Mouse (Mus musculus) urinary bladder, postnatal 36 days (tissue): ENCODE results near the gene Gm11060.

Experiments used
- DNase-seq, 2 experiments: peaks; one replicate each; pipeline ENCODE4 v3.0.0; 2022; ENCODE audit warnings: low spot score in 2 of 2, mixed read lengths in 1 of 2

Gm11060 gene

GRCm38 (mm10) chr2:105117669-105118068 lies 25.9 kb downstream of the Gm11060 start:
- DNase-seq = no peak

- no peak for DNase-seq
Observed at GRCm38 (mm10) chr2:105122216-105122615, 30.4 kb downstream of the Gm11060 start.

GRCm38 (mm10) chr2:105122886-105123285 lies 31.1 kb downstream of the Gm11060 start:
- DNase-seq = no peak

- DNase-seq = no peak
Observed at GRCm38 (mm10) chr2:105123431-105123830, 31.6 kb downstream of the Gm11060 start.

- DNase-seq = no peak
Observed at GRCm38 (mm10) chr2:105123881-105124280, 32.1 kb downstream of the Gm11060 start.

GRCm38 (mm10) chr2:105124391-105124790 lies 32.6 kb downstream of the Gm11060 start:
- DNase-seq = no peak

- no peak for DNase-seq
Observed at GRCm38 (mm10) chr2:105125205-105125604, 33.4 kb downstream of the Gm11060 start.

GRCm38 (mm10) chr2:105125641-105126040 lies 33.8 kb downstream of the Gm11060 start:
- DNase-seq = no peak

- DNase-seq = peak in 1 of 2 experiments; percentile 71
Observed at GRCm38 (mm10) chr2:105126279-105126678, 34.5 kb downstream of the Gm11060 start, which contains the start of gene Wt1. Wt1 (plus strand) TSS chr2:105126529.

- no peak for DNase-seq
Observed at GRCm38 (mm10) chr2:105126691-105127530, 35.1 kb downstream of the Gm11060 start.

- no peak for DNase-seq
Observed at GRCm38 (mm10) chr2:105127531-105128480, 36.0 kb downstream of the Gm11060 start.

- no peak for DNase-seq
Observed at GRCm38 (mm10) chr2:105128564-105128963, 36.7 kb downstream of the Gm11060 start.

- DNase-seq = peak in 1 of 2 experiments; percentile 32
Observed at GRCm38 (mm10) chr2:105130351-105131060, 38.7 kb downstream of the Gm11060 start.

GRCm38 (mm10) chr2:105131061-105131810 lies 39.4 kb downstream of the Gm11060 start:
- DNase-seq = no peak

GRCm38 (mm10) chr2:105131811-105132100 lies 39.9 kb downstream of the Gm11060 start:
- DNase-seq = no peak

- DNase-seq = no peak
Observed at GRCm38 (mm10) chr2:105132300-105132699, 40.5 kb downstream of the Gm11060 start.

- no peak for DNase-seq
Observed at GRCm38 (mm10) chr2:105132933-105133795, 41.3 kb downstream of the Gm11060 start.

GRCm38 (mm10) chr2:105134296-105134695 lies 42.5 kb downstream of the Gm11060 start:
- DNase-seq = peak in 1 of 2 experiments; percentile 61

- no peak for DNase-seq
Observed at GRCm38 (mm10) chr2:105139471-105139870, 47.7 kb downstream of the Gm11060 start.

- no peak for DNase-seq
Observed at GRCm38 (mm10) chr2:105141371-105141770, 49.6 kb downstream of the Gm11060 start.
